Mouse (Mus musculus) small intestine, adult 2 months (tissue): Measurements from ENCODE around the gene Hells.

Experiments
- CTCF ChIP-seq: fragments of 200-500 bp; IDR thresholded peaks from 2 replicates; pipeline ENCODE4 v1.5.1; 2012; ENCODE audit warnings: low read depth, mild to moderate bottlenecking, control low read depth, inconsistent platforms, low read length, moderate library complexity, mixed read lengths; ENCODE audit not compliant: insufficient replicate concordance, insufficient read length; ENCODE audit errors: extremely low read depth
- POLR2A ChIP-seq: fragments of 200-500 bp; IDR thresholded peaks from 2 replicates; pipeline ENCODE4 v1.6.1; 2012; ENCODE audit warnings: low read depth, mild to moderate bottlenecking, control low read depth, inconsistent platforms, low read length, moderate library complexity

GRCm38 (mm10) chr19:38913786-38914185 lies 16.9 kb upstream of the Hells start:
- TF ChIP-seq CTCF (no peak), POLR2A (no peak)
